In the genomic region with DNA sequence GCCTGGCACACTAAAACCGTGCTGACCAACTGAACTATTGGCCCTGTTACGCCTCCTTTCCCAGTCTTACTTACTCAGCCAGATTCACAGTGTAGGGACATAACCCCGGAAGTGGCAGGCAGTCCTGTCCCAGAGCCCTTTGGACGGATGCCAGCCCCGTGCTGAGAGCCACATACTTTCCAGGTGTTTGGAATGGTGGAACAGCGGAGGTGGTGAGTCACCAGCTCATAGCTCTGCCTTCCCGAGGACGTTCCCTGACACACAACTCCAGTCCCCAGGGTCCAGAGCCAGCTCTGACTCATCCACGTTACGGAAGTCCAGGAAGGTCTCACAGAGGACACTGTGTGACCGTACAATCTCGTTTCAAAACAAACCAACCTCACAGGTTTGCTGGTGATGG, we compare ENCODE assay signal across 11 mouse cellular contexts.
A peak's percentile ranks its signal among the peaks of the same experiment; 100 is the strongest.
DNase-seq lines count a peak whose midpoint lies in the region; ATAC-seq and TF ChIP-seq lines count a peak whose summit lies in the region.
"Had no signal": no experiment of that assay in that cellular context is flagged by ENCODE, and none has a peak within 500 bp of the region (broad histone marks: within the 10 kb centered on the region; RNA-seq: fewer than 3 reads in every experiment).

No protein-coding gene starts in this region.

- 65% methylated on average over 12 of the region's 12 CpGs for WGBS in intestine, embryonic 14.5 days
- 44% methylated on average over 12 of the region's 12 CpGs for WGBS in lung, embryonic 14.5 days

- peak; percentile 76 for DNase-seq in 416B (ENCODE audit: low read depth)
- peak; percentile 53 for DNase-seq in fibroblast of lung, adult 2 months (ENCODE audit: low read depth)
- peak; percentile 72 for DNase-seq in intestine, embryonic 14.5 days (ENCODE audit: low spot score)
- peak; percentile 81 for DNase-seq in lung, embryonic 14.5 days
- no peak for DNase-seq in thymus, postnatal 4 days
- DNase-seq in neural tube, embryonic 10.5 days (ENCODE audit: extremely low spot score, low spot score), result no peak
- no peak for DNase-seq in cerebellum, postnatal 4 days (ENCODE audit: low spot score in 2 of 2)
- DNase-seq in thymus, postnatal 25 days, result no peak

- peaks cover 12% of the 10 kb centered on the region for H3K4me1 ChIP-seq in intestine, embryonic 14.5 days (replicated peaks; ENCODE audit: control insufficient read depth, insufficient read depth, low read length)
- peaks cover 16% of the 10 kb centered on the region for H3K4me1 ChIP-seq in lung, embryonic 14.5 days (ENCODE audit: insufficient read depth)

- no peak for TF ChIP-seq CTCF in lung, embryonic 14.5 days (IDR thresholded peaks at IDR 0.05; ENCODE audit: low read depth)

- H3K9me3 ChIP-seq in intestine, embryonic 14.5 days (ENCODE audit: control insufficient read depth, low read length), result no peaks in the 10 kb centered on the region
- H3K9me3 ChIP-seq in lung, embryonic 14.5 days (ENCODE audit: low read depth, low read length), result no peaks in the 10 kb centered on the region
- H3K9me3 ChIP-seq: embryonic facial prominence, embryonic 15.5 days; G1E; neural tube, embryonic 13.5 days had no signal

- no peaks in the 10 kb centered on the region for H3K27me3 ChIP-seq in intestine, embryonic 14.5 days (replicated peaks; ENCODE audit: control insufficient read depth, insufficient read depth, low read length)
- H3K27me3 ChIP-seq in lung, embryonic 14.5 days (ENCODE audit: insufficient read depth, low read length), result no peaks in the 10 kb centered on the region
- H3K27me3 ChIP-seq: embryonic facial prominence, embryonic 15.5 days; neural tube, embryonic 13.5 days had no signal

- no peak overlapping the region for H3K9ac ChIP-seq in intestine, embryonic 14.5 days (ENCODE audit: low read length)
- H3K9ac ChIP-seq in lung, embryonic 14.5 days, result no peak overlapping the region
- H3K9ac ChIP-seq: embryonic facial prominence, embryonic 15.5 days; neural tube, embryonic 13.5 days had no signal

- peak; percentile 51; the same call in 1 of the 2 replicates for ATAC-seq in intestine, embryonic 14.5 days (replicated peaks; ENCODE audit: low FRiP score, low TSS enrichment, low read depth)
- ATAC-seq in lung, embryonic 14.5 days (ENCODE audit: insufficient read depth), result peak; percentile 15; the same call in 1 of the 2 replicates

- no peak overlapping the region for H3K4me3 ChIP-seq in intestine, embryonic 14.5 days (ENCODE audit: low read depth, low read length)
- H3K4me3 ChIP-seq in lung, embryonic 14.5 days (ENCODE audit: low read depth, low read length), result no peak overlapping the region
- H3K4me3 ChIP-seq: embryonic facial prominence, embryonic 15.5 days; neural tube, embryonic 13.5 days had no signal

- no peak overlapping the region for H3K27ac ChIP-seq in intestine, embryonic 14.5 days (ENCODE audit: low read depth)
- peak overlapping the region; percentile 60; the same call in 1 of the 2 replicates for H3K27ac ChIP-seq in lung, embryonic 14.5 days (ENCODE audit: low read depth)
- H3K27ac ChIP-seq: neural tube, embryonic 13.5 days had no signal

- H3K36me3 ChIP-seq in intestine, embryonic 14.5 days (ENCODE audit: control insufficient read depth, insufficient read depth, low read length), result no peaks in the 10 kb centered on the region
- no peaks in the 10 kb centered on the region for H3K36me3 ChIP-seq in lung, embryonic 14.5 days (ENCODE audit: insufficient read depth)
- H3K36me3 ChIP-seq: embryonic facial prominence, embryonic 15.5 days; G1E; neural tube, embryonic 13.5 days had no signal

- no peak overlapping the region for H3K4me2 ChIP-seq in intestine, embryonic 14.5 days (ENCODE audit: low read length)
- H3K4me2 ChIP-seq in lung, embryonic 14.5 days, result peak overlapping the region; percentile 23; the same call in 1 of the 2 replicates
- H3K4me2 ChIP-seq: embryonic facial prominence, embryonic 15.5 days; neural tube, embryonic 13.5 days had no signal

Comparison
In these comparisons a context has a peak if more than half of its experiments do, and no peak if none do; other contexts are left out.
1. DNase-seq: peak in 416B (single experiment), fibroblast of lung, adult 2 months (single experiment), intestine, embryonic 14.5 days (single experiment) and lung, embryonic 14.5 days (single experiment); none in thymus, postnatal 4 days (single experiment), neural tube, embryonic 10.5 days (single experiment), cerebellum, postnatal 4 days (0 of 2) and thymus, postnatal 25 days (single experiment).